Mouse (Mus musculus): Measurements from ENCODE around the gene Cyp4v3. TPM values are rescaled to one million over a fixed set of nuclear protein-coding genes. Genes with fewer than 3 reads are reported as not detected.
"Not testable (repeated sequence)": the region's sequence is repeated elsewhere in the genome, so short reads cannot be mapped to it uniquely, and the experiment has no call there.

Cyp4v3 gene
- total RNA-seq (2021): 1 to 10 TPM; 6.1 TPM
- long read RNA-seq, experiment 1, partial matches to known transcripts: 1 of 6 reads
- long read RNA-seq, experiment 1, other reads (novel, unspliced or antisense): 1 of 6 reads
- long read RNA-seq, experiment 2, partial matches to known transcripts: 2 of 7 reads
- long read RNA-seq, experiment 2, other reads (novel, unspliced or antisense): 2 of 7 reads

DNA sequence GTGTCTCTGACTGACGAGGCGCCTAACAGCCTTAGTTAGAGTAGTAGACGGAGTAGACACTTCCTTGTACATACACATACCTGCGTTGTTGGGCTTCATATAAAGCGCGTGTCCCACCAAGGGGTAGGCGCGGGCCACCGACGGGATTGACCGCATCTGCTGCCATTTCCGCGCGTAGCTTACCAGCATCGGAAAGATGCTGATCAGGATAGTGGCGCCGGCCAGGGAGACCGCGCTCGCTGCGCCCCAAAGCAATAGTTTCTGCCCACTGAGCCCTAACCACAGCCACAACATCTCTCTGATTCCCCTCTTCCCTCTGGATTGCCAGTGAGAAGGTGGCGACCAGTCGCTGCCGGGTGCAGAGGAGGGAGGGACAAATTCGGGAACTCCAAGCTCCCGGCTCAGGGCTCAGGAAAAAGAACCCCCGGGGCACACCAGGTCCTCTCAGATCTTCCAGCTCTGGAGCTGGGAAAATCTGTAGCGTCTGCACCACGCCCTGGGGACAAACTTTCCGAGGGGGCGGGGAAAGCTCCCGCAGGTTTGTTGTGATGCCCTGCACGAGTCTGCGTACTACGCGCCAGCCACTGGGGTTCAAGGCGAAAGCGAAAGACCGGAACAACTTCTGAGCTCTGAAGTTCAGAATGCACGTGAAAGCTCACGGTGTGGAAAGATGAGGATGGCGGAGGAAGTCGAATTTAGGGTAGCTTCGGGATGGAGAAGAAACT is at the start of gene Cyp4v3:
Gene Cyp4v3, minus strand, starts transcription at position 532 of the 725 bp plus-strand sequence.
- DNase-seq (ENCODE audit: low spot score in 2 of 2): peak; percentile 38 to 39

DNA sequence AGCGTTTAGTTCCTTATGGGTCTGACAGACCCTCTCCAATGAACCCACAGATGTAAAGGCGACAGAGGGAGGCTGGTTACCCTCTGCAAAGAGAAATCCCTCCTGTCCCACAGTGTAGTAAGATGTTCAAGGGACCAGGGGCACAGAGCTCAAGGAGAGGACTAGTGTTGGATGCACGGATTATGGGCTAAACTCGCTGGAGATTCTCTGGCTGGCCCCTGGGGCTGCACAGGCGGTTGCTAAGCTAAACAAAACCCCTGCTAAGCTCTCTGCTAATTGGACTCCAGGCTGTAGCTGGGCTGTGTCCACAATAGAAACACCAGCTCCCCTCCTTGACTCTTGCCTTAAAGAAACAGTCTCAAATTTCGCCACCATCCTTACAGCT is 48.9 kb upstream of the Cyp4v3 start, which contains the start of gene Fam149a:
Gene Fam149a, minus strand, starts transcription at position 329 of the 385 bp plus-strand sequence.
- DNase-seq (ENCODE audit: low spot score in 2 of 2): peak in 1 of 2 experiments; percentile 4

DNA sequence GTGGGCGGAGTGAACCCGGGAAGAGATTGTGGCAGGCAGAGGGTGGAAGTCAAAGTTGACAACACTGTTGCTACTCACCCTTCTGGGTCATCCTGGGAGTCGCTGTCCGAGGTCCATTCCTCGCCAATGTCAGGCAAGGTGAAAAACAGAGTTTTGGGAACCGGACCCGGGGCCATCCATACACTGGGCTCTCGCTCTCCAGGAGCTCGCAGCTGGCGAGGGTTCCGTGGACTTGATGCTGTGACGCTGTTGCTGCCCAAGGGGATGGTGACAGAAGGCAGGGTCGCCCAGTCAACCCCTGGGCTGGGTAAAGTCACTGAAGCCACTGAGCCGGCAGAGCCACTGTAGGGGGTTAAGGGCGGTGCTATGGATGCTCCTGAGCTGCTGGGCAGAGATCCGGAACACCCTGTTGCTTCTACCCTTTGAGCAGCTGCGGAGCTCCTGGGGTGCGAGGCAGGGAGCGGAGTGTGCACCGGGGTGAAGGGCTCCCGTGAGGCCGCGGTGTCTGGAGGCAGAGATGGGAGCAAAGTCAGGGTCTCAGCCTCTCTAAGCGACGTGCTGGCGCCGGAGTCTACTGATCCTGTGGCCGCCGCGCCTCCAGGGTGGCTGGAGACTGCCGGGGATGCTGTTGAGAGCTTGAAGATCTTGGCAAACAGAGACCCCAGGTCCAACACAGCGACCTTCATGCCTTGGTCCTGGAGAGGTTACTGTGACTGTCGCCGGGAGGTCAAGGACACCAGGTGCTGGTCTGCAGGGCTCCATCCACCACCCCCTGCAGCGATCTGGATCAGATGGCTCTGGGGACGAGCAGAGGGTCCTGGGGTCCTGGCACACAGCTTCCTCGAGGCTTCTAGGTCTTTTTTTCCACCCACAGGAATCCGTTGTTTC is 48.3 kb upstream of the Cyp4v3 start:
- DNase-seq (ENCODE audit: low spot score in 2 of 2): no peak

DNA sequence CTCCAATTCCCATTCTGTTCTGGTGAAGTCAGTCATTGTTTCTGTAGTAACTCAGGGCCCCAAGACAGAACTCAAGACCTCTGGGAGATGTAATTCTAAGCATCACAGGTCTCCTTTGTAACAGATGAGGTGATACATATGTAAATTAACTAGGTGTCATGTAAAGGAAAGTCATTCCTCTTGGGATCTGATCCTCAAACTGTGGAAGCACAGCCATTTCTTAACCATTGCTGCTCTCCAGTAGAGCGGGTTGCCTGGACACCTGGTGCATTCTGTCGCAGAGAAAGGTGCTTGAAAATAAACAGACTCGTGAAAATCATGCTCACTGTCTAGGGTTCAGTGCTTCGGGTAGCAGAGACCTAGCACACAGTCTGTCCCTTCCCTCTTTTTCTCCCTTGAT is 47.6 kb upstream of the Cyp4v3 start:
- DNase-seq (ENCODE audit: low spot score in 2 of 2): no peak

DNA sequence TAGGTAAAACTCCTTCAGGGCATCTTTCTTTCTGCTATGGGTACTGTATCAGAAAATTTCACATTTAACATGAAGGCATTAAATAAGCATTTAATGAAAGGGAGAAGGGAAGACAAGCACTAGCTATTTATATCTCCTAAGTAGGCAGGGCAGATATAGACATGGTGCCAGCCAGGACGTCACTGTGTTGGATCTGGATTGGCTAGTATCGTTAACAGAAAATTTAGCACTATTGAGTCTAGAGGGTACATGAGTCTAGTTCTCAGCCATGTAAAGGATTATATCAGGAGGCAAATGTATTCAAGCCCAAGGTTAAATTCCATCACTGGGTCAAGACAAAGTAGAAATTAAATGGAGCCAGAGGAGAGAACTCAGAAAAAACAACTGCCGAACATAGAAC is 41.1 kb upstream of the Cyp4v3 start:
- DNase-seq (ENCODE audit: low spot score in 2 of 2): no peak

DNA sequence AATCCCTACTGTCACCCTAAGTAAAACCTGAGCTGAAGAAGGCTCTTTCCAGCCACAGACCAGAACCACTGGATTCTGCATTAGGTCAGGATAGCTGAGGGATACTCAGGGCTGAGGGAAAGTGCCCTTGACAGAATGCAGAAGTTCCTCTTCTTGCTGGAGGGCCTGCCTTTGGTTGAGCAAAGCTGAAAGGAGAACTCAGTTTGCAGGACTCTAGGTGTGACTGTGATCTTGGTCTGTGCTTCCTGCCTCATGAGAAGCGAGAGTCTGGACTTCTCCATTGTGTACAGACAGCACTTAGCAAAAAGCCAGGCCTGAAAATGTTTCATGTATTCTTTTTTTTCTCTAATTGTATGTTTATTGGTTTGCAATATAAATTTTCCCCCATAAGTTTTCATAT is 34.1 kb upstream of the Cyp4v3 start:
- no peak for DNase-seq (ENCODE audit: low spot score in 2 of 2)

DNA sequence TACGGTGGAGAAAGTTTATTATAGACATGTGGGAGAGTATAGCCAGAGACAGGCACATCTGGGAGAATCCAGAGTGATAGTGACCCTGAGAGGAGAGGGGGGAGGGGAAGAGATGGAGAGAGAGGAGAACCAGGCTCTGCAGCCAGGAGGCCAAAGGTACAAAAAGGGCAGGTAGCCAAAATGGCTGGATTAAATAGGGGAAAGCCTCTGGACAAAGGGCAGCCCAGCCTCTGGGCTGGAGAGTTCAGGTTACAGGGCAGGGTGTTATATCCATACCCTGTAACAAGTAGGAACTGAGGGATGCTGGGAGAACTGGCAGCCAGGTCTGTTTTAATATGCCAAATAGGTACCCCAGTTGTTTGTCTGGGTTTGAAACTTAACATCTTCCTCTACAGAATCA is 30.2 kb upstream of the Cyp4v3 start:
- DNase-seq (ENCODE audit: low spot score in 2 of 2): no peak

DNA sequence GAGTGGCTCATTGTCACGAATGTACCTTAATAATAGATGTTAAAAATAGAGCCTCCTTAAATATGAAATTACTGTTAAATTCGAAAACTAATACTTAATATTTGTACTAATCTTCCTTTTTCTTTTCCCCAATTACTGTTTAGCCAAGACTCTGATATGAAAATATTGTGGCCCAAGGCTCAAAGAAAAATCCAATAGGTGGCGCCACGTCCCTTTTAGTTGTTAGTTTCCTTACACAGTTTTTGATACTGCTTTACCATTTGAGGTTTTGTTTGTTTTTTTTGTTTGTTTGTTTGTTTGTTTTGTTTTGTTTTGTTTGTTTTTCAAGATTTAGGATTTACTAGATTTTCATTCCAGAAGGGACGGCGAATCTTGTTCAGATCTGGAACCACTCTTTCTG is 29.3 kb upstream of the Cyp4v3 start:
- peak; percentile 9 to 41 for DNase-seq (ENCODE audit: low spot score in 2 of 2)

DNA sequence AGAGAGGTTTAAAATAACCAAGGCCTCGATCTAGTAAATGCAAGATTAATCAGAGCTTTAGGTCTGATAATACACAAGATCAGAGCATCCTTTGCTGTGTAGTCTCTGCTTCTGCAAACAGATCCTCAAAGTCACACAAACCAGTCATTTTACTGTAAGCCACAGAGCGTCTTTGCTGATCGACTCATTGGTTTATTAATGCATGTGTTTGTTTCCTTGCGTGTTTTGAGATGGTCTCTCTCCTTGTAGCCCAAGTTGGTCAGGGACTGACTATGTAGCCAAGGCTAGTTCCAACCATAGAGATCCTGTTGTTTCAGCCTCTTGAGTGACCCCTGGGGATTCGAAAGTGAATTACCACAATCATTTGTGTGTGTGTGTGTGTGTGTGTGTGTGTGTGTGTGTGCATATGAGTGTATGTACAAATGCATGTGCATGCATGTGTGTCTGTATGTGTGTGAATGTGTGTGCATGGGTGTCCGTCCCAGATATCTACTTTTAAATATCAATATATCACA is 26.1 kb upstream of the Cyp4v3 start:
- peak in 1 of 2 experiments; percentile 7 for DNase-seq (ENCODE audit: low spot score in 2 of 2)

DNA sequence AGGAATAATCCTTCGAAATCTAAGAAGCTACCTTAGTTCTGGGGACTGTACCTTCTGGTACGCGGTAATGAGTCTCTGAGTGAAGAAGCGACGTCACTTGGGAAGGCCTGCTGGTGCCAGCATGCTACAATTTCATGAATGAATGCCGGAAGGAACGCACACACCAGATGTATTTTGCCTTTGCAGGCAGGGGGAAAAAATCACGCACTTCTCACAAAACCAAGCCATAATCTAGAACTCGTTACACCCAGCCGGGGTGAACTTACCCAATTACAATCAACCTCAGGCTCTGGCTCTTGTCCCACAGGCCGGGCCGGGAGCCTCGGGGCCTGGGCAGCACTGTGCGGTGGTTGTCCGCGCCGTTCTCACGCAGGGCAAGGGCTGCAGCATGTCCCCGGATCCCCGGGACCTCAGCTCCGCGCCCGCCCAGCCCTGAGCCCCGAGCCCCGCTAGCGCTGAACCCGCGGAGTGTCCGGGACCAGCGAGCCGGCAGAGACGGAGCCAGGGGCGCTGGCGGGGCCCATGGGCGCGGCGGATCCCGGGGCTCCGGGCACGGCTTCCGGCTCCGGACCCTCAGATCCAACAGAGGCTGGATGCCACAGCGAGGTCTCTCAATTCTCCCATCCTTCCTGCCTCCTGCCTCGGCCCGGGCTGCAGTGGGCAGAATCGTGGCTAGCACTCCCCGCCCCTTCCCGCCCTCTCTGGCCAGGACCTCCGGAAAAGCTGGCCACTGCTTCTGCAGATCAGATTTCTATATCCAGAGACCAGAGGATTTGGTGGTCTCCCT is 25.3 kb upstream of the Cyp4v3 start:
- peak; percentile 29 to 50 for DNase-seq (ENCODE audit: low spot score in 2 of 2)

DNA sequence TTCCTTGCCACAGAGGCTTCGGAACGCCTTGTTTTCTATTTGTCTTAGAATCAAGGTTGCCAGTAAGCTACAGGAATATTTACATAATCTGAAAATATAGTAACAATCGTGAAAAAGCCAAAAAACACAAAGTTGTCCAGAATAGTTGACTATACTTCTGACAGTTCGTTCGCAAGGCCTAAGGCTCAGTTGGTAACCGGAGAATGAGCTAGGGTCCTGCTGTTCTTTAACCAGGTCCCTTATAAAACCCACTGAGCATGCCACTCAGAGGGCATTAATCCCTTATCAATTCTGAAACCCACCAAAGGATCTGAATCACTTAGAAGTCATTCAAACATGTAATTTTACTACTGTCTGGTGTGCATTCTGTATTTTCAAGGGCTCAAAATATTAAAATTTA is 22.8 kb upstream of the Cyp4v3 start:
- no peak for DNase-seq (ENCODE audit: low spot score in 2 of 2)

DNA sequence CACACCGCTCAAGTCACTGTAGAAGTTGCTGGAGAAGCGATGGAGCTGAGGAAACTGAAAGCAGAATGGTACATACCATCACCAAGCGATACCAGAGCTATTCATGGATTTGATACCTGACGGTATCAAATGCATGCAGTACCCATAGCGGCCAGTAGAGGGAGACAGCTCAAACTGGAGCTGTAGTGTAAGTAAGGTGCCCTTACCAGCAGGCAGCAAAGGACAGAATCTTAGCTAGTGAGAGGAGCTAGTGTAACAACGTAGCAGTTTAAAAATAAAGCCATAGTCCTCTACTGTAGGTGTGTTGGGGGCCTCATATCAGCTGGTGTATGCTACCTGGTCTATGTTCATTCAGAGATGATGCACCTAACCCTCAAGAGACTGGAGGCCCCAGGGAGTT is 12.0 kb upstream of the Cyp4v3 start:
- DNase-seq (ENCODE audit: low spot score in 2 of 2): peak; percentile 32 to 53

DNA sequence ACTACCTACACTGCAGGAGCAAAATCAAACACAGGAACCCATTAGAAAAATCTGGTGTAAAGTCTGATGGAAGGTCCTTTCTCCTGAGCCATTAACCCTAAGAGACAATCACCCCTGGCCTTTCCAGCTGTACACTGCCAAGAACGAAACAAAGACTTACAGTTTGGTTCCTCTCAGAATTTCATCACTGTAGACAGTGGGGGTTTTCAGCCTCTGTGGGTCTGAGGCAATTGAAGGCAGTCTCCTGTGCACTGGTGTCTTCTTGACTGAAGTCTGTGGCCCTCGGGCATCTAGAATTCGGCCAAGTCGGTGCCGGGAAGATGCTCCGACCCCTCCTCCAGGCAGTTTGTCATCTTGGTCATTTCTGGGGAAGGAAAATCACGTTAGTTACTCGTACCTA is 11.3 kb upstream of the Cyp4v3 start:
- DNase-seq (ENCODE audit: low spot score in 2 of 2): no peak

DNA sequence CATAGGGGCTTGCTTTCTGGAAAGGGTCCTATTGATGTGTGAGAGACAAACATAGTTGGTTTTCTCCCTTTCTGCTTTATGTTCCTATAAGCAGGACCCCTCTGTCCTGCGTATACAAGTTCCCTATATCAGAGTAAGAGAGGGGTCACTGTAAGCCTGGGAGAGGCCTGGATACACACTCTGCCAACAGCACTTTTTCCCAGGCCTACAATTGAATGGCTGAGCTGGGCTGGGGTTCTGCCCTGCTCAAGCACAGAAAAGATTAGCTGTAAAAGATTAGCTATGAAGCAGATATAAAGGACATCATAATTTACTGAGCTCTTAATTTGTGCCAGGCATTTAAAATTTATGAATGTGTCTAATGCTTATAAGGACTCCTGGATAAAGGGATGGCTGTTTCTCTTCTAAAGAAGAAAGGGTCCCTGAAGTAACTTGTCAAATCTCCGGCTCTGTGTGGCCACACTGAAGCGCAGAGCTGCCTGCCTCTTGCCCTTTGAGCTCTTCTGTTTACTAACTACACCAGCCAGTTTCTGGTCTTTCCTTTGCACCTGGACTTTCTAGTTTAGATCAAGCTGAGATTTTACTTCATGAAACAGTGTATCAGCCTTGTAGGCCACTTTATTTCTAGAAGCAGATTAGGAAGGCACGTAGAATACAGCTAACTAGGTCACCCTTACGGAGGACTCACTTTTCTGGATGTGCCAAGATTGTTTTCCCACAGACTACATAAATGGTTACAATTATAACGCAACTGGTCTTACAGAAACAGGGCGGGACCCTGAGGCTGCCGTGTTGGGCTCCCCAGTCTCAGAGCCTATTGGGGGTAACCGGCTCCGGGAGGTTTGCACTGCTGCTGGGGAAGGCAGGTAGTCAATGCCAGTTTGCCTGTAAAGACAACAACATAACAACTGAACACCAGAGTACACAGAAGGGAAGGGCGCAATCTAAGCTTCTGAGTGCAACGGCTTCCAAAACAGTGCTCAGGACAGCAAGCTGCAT is 8.9 kb upstream of the Cyp4v3 start:
- DNase-seq (ENCODE audit: low spot score in 2 of 2): no peak

DNA sequence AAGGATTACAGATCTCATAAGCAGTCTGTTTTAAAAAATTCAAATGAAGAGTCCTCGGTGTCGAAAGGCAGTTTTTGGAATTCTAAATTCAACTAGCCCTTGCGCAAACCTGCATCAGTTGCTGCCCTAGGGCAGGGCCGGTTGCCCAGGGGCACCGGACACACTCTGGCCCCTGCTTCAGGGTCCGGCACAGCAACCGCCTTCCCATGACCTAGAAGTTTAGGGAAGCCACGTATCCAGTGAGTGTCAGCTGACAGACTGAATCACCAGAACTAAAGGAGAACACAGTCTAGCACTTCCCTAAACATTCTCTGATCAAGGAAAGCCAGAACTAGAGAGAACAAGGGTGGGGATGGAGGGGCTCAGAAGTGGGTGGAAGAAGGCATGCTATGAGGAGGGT is 477 bp upstream of the Cyp4v3 start:
- DNase-seq (ENCODE audit: low spot score in 2 of 2): no peak

DNA sequence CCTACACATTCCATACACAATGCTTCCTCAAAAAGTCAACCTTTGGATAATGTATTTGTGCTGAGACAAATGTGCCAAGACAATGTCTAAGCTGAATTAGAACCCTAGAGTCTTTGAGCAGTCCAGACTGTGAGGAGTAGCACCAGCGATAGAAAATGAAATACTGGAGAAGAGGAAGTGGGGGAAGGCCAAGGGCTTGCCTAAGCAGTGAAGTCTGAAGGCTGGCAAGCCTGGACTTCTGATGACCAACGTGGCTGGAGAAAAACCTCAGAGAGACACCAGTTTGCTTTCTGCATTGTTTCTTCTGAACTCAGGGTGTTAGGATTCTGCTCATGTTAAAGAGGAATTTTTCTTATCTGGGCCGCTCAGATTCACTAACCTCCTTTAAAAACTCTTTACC is 2.2 kb downstream of the Cyp4v3 start:
- no peak for DNase-seq (ENCODE audit: low spot score in 2 of 2)

DNA sequence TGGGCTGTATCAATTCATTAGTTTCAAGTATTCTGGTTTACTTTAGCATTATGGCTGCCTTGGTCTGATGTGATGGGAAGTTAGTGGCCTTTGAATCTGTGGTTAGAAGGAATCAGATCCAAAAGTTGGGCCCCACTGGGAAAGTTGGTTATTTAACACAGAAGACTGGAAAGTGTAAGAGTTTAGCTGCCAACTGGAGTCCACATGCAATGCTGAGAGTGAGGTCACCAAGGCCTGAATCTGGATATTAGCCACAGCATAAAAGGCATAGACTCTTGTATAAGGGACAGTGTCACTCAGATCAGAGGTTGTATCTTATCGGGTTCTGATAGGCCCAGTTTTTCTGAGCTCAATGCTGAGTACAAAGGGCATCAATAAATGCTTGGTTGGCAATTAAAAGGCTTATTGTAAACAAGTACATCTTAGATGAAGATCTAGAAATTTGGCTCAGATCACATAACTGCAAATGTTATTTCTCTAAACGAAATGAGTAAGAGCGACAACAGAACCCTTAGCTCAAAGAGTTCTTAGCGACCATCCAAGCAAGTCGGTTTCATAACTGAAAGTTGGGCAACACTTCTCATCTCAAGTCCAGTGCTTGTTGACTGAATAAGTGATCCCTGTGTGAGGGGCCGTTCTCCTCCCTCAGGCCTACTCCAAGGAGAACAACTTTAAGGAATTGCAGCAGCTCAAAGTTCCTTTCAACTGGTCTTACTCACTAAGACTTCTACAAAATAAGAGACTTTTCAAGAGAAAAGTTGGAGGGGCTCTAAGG is 3.6 kb downstream of the Cyp4v3 start:
- no peak for DNase-seq (ENCODE audit: low spot score in 2 of 2)

DNA sequence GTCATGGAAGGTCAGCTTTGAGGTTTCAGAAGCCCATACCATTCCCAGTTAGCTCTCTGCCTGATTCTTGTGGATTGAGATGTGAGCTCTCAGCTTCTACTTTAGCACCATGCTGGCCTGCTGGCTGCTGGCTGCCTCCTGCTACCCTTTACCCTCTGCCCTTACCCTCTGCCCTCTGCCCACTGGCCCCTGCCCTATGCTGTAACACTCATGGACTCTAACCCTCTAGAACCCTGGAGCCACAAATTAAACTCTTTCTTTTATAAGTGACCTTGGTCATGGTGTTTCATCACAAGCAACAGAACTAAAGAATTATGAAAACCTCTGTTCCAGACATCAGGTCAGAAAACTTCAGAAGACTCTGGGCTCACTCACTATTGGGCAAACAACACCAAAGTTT is 5.9 kb downstream of the Cyp4v3 start:
- DNase-seq (ENCODE audit: low spot score in 2 of 2): not testable (repeated sequence)

DNA sequence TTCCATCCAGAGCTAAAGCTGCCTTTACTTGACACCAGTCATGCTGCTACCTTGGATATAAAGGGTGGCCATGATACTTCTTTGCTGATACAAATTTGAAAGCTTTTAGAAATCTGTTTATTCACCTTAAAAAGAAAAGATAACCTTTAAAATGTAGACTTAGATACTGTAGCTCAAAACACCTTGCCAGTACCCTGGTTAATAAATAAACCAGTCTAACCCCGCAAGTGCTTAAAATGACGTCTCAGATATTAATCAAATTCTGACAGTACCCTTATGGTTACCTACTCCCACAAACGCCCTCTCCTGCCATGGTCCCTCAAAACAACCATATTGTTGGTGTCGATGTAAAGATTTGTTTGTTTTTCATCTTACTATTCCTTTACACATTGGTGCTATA is 8.9 kb downstream of the Cyp4v3 start:
- no peak for DNase-seq (ENCODE audit: low spot score in 2 of 2)

Data from layer of hippocampus, postnatal 14 days (tissue).